Mouse (Mus musculus): Measurements from ENCODE around the gene Fam98c. TPM values are rescaled to one million over a fixed set of nuclear protein-coding genes. Genes with fewer than 3 reads are reported as not detected.
A peak's percentile ranks its signal among the peaks of the same experiment; 100 is the strongest.
"Not testable (repeated sequence)": the region's sequence is repeated elsewhere in the genome, so short reads cannot be mapped to it uniquely, and the experiment has no call there.

Gene Fam98c
- 17.4 and 20.4 TPM in 2 replicates for polyA plus RNA-seq (2016; fragmentation: Nextera tagmentation; extraction: Ambion mirVana)

DNA sequence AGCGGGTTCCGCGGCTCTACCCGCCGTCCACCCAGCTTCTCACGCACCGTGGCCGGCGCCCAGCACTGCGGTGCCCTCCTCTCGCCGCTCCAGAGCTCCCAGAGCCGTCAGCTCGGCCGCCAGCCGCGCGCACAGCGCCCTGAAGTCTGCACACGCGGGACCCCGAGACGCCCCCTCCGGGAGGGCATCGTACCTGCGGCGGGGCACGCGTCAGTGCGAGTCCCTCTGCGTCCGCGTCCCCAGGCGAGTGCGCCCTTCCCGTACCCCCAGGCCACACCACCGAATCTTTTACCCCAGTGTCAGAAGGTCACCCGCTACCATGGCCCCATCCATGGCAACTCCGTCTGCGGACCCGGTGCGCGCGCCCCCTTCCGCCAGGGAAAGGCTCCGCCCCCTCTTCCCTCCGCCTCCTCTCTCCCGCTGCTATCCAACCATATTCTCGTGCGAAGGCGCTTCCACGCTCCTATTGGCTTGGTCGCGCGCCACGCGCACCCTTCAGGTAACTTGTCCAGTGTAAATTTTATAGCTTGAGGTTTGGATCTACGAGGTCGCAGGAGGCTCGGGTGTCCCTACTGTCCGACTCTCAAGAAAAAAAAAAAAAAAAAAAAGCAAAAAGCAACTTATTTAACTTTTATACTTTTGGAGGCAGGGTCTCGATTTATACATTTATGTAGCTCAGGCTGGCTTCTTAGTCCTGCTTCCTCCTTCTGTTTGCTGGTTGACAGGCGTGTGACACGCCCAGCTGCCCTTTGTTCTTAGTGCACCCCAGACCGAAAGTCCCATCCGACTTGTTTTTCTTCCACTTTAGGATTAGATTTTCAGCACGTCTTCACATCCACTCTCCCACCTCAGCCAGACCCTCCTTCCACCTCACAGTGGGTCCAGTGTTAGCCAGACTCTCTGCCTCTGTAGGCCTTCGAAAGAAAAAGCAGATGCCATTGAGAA, at the start of gene Fam98c:
Fam98c (minus strand) TSS at position 397 of the 945 bp plus-strand sequence.
- peak within 1 kb of the TSS; percentile 79 for H3K9ac ChIP-seq (replicated peaks)
- peak; percentile 80 for ATAC-seq (ENCODE audit: low FRiP score, low read depth)
- H3K27ac ChIP-seq (replicated peaks), result peak within 1 kb of the TSS; percentile 92
- peaks cover 9% of the 10 kb centered on the region; the same call in 1 of the 2 replicates for H3K4me1 ChIP-seq
- 0 out of 2 replicates have a peak, but pooled peaks cover under 1% of the 10 kb centered on the region for H3K36me3 ChIP-seq
- peaks cover 30% of the 10 kb centered on the region for H3K27me3 ChIP-seq
- 4% methylated on average over 68 of the region's 68 CpGs for WGBS
- H3K4me2 ChIP-seq (replicated peaks), result peak within 1 kb of the TSS; percentile 91
- H3K9me3 ChIP-seq, result no peaks in the 10 kb centered on the region
- H3K4me3 ChIP-seq, result peak within 1 kb of the TSS; percentile 79

DNA sequence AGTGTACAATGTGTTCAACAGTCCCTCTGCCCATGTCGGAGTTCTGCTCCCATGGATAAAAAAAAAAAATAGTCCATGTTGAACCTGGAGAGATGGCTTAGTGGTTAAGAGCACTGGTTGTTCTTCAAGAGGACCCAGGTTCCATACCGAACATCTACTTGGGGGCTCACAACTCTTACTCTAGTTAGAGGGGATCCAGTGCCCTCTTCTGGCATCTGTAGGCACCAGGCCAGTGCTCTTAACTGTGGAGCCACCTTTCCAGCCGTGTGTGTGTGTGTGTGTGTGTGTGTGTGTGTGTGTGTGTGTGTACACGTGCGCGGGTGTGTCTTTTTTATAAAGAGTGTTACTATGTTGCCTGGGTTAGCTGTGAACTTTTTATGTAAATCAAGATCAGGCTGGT, 46.5 kb upstream of the Fam98c start:
- no peaks in the 10 kb centered on the region for H3K4me1 ChIP-seq
- no peak overlapping the region for H3K9ac ChIP-seq (replicated peaks)
- no peaks in the 10 kb centered on the region for H3K9me3 ChIP-seq
- H3K36me3 ChIP-seq, result no peaks in the 10 kb centered on the region
- no peak overlapping the region for H3K4me3 ChIP-seq
- H3K4me2 ChIP-seq (replicated peaks), result no peak overlapping the region
- ATAC-seq (ENCODE audit: low FRiP score, low read depth), result no peak
- 88% methylated on average over 6 of the region's 6 CpGs for WGBS
- H3K27me3 ChIP-seq, result no peaks in the 10 kb centered on the region
- H3K27ac ChIP-seq (replicated peaks), result no peak overlapping the region

DNA sequence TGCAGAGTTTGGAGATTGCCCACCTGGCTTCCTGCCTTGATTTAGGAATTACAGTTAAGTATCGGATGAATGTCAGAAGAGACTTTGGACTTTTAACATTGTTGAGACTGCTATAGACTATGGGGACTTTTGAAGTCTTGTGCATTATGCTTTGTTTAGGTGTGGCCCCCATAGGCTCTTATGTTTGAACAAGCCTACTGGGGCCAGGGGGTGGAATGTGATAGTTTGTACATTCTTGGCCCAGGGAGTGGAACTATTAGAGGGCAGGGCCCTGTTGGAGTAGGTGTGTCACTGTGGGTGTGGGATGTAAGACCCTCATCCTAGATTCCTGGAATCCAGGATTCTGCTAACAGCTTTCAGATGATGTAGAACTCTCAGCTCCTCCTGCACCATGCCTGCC, 38.2 kb upstream of the Fam98c start:
- 82% methylated on average over 1 of the region's 1 CpGs for WGBS
- H3K4me1 ChIP-seq, result not testable (repeated sequence)

DNA sequence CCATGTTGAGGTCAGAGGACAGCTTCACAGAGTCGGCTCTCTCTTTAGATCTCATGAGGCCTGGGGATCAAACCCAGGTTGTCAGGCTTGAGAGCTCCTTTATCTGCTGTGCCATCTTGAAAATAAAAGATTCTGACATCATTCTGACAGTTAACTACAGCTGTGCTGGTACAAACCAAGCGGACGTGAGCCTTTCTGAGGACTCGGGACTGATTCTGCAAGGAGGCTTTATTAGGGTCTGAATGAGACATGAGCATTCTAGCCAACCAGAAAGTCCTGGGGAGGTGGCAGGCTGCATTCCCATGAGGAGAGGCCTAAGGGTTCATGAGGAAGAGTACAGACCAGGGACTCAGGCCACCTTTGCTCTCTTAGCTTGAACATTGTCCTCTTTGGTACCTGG, 25.3 kb upstream of the Fam98c start:
- 86% methylated on average over 4 of the region's 4 CpGs for WGBS
- not testable (repeated sequence) for ATAC-seq (ENCODE audit: low FRiP score, low read depth); H3K36me3 ChIP-seq; H3K27me3 ChIP-seq; H3K9me3 ChIP-seq; H3K9ac ChIP-seq (replicated peaks); H3K27ac ChIP-seq (replicated peaks)
- Histone ChIP-seq H3K4me1 (peaks cover 17% of the 10 kb centered on the region), H3K4me3 (0 out of 2 replicates have a peak overlapping the region, but pooled peaks have one; percentile 69), H3K4me2 (replicated peaks) (peak overlapping the region; percentile 85; the same call in 1 of the 2 replicates)

More for the DNA sequence above, 38.2 kb upstream of the Fam98c start:
- not testable (repeated sequence) for H3K36me3 ChIP-seq; H3K9ac ChIP-seq (replicated peaks); H3K27ac ChIP-seq (replicated peaks); H3K4me3 ChIP-seq; H3K27me3 ChIP-seq; ATAC-seq (ENCODE audit: low FRiP score, low read depth); H3K9me3 ChIP-seq; H3K4me2 ChIP-seq (replicated peaks)

DNA sequence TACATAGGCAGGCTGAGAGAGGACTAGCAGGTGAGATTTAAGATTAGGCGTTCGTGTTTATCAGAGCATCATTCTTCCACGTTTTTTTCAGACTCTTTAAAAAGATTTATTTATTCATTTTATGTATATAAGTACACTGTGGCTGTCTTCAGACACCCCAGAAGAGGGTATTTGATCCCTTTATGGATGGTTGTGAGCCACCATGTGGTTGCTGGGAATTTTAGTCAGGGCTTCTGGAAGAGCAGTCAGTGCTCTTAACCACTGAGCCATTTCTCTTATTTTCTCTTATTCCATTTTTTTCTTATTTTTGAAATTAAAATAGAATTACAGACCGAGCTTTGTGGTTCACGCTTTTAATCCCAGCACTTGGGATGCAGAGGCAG, 24.8 kb upstream of the Fam98c start:
- H3K36me3 ChIP-seq, result peaks cover 12% of the 10 kb centered on the region
- H3K27me3 ChIP-seq, result no peaks in the 10 kb centered on the region
- WGBS, result 42% methylated on average over 5 of the region's 5 CpGs
- peak overlapping the region; percentile 66 for H3K27ac ChIP-seq (replicated peaks)
- no peak overlapping the region for H3K9ac ChIP-seq (replicated peaks)
- H3K4me3 ChIP-seq, result peak overlapping the region; percentile 69
- peaks cover 17% of the 10 kb centered on the region for H3K4me1 ChIP-seq
- no peak; the same call in 1 of the 2 replicates for ATAC-seq (ENCODE audit: low FRiP score, low read depth)
- H3K4me2 ChIP-seq (replicated peaks), result peak overlapping the region; percentile 85
- no peaks in the 10 kb centered on the region for H3K9me3 ChIP-seq

DNA sequence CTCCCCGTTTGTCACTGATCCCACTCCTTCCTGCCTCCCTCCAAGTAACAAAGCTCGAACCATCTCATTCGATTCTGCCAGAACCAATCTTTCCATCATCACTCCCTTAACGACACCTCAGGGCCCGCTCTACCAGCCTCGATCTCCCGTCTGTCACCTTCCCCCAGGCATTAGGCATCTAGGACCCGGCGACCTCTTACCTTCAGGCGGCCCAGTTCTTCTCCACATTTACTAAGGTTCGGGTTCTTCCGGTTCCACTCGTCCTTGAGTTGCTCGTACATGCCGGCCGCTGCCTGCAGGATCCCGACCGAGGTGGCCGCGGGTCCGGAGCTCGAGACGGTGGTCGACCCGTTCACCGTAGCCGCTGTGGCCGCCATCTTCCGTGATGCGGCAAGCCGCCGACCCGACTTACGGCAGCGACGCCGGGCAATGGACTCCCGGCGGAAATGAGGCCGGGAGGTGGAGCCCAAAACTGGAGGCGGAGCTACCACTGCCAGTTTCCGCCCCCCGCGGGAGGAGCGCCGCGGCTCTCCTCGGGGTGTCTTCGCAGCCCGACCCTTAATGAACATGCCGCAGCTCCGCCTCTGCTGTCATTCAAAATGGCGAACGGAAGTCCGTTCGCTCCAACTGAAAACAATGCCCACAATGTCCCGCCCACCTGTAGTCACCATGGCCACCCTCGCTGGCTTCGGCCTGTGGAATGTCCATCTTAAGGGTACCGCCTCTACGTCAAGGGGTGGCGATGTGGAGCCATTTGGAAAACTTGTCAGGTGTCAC, 24.2 kb upstream of the Fam98c start, which contains the start of gene Psmd8:
Psmd8 (minus strand) TSS at position 625 of the 777 bp plus-strand sequence.
- peak; percentile 96 for ATAC-seq (ENCODE audit: low FRiP score, low read depth)

DNA sequence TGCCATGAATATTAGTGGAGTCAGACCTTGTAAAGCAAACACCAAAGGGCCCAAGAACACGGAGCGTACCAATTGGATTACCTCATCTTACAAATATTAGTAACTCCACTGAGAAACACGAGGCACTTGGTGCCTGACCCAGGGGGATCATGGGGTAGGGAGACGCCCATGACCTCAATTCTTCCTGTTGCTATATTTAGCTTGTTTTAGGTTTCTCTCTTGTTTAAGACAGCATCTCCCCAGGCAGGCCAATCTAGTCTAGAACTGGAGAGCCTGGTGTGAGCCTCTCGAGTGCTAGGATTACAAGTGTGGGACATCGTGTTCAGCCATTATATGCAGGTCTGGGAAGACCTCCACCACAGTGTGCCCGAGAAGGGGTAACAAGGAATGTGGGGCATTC, 23.3 kb upstream of the Fam98c start:
- Histone ChIP-seq H3K27me3 (peaks cover 10% of the 10 kb centered on the region), H3K9me3 (no peaks in the 10 kb centered on the region), H3K36me3 (peaks cover 27% of the 10 kb centered on the region), H3K27ac (replicated peaks) (no peak overlapping the region), H3K9ac (replicated peaks) (peak overlapping the region; percentile 79), H3K4me3 (peak overlapping the region; percentile 69), H3K4me1 (peaks cover 17% of the 10 kb centered on the region), H3K4me2 (replicated peaks) (peak overlapping the region; percentile 85)
- no peak for ATAC-seq (ENCODE audit: low FRiP score, low read depth)
- 54% methylated on average over 7 of the region's 7 CpGs for WGBS

More for the DNA sequence above, 24.2 kb upstream of the Fam98c start, which contains the start of gene Psmd8:
- Histone ChIP-seq H3K4me3 (peak within 1 kb of the TSS; percentile 69), H3K27me3 (0 out of 2 replicates have a peak, but pooled peaks cover under 1% of the 10 kb centered on the region), H3K27ac (replicated peaks) (peak within 1 kb of the TSS; percentile 66), H3K9ac (replicated peaks) (peak within 1 kb of the TSS; percentile 79), H3K36me3 (peaks cover 17% of the 10 kb centered on the region), H3K4me1 (peaks cover 17% of the 10 kb centered on the region), H3K9me3 (no peaks in the 10 kb centered on the region), H3K4me2 (replicated peaks) (peak within 1 kb of the TSS; percentile 85)
- WGBS, result under 1% methylated on average over 62 of the region's 62 CpGs

DNA sequence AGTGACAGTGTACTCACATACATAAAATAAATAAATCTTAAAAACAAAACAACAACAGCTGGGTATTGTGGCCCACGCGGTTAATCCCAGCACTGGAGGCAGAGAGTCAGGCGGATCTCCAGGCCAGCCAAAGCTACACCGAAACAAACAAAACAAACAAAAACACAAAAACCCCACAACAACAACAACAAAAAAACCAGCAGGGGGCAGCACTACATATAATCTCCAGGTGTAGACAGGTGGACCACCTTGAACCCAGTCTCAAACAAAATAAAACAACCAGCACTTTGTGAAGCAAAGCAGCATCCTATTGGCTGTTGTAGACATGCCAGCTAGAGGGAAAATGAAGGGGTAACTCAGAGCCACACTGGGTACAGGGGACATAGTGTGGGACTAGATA, 22.1 kb upstream of the Fam98c start:
- Histone ChIP-seq H3K4me1 (peaks cover 17% of the 10 kb centered on the region), H3K36me3 (peaks cover 38% of the 10 kb centered on the region), H3K27ac (replicated peaks) (no peak overlapping the region), H3K9me3 (no peaks in the 10 kb centered on the region), H3K9ac (replicated peaks) (no peak overlapping the region), H3K27me3 (peaks cover 22% of the 10 kb centered on the region), H3K4me2 (replicated peaks) (0 out of 2 replicates have a peak overlapping the region, but pooled peaks have one; percentile 85), H3K4me3 (0 out of 2 replicates have a peak overlapping the region, but pooled peaks have one; percentile 0)
- 93% methylated on average over 4 of the region's 4 CpGs for WGBS
- no peak for ATAC-seq (ENCODE audit: low FRiP score, low read depth)

DNA sequence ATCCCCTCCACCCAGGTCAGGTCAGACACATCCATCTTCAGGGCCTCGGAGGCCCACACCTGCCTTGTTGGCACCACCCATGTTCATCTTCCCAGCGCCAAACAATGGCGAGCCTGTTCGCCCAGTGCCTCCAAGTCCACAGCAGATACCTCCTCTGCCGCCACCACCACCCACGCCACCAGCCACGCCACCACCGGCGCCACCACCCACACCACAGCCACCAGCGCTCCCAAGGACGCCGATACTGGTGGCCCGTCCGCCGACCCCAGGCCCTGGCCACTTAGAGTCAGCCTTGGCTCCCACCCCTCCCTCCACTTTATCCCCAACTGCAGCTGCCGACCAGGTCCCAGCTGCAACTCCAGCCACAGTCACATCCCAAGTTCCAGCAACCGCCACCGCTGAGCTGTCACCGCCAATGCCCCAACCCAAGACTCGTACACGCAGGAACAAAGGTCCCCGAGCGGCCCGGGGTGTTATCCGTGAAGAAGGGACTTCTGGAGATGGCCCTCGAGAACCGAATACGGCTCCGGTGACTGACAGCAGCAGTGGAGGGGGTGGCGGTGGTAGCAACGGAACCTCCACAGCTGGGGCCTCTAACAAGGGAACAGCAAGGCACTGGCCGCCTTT, 16.5 kb upstream of the Fam98c start:
- no peak for ATAC-seq (ENCODE audit: low FRiP score, low read depth)
- Histone ChIP-seq H3K4me1 (peaks cover 50% of the 10 kb centered on the region), H3K9ac (replicated peaks) (0 out of 2 replicates have a peak overlapping the region, but pooled peaks have one; percentile 46), H3K27ac (replicated peaks) (no peak overlapping the region), H3K4me3 (no peak overlapping the region), H3K4me2 (replicated peaks) (no peak overlapping the region; the same call in 1 of the 2 replicates), H3K9me3 (no peaks in the 10 kb centered on the region), H3K27me3 (peaks cover 63% of the 10 kb centered on the region), H3K36me3 (peaks cover 38% of the 10 kb centered on the region)
- WGBS, result 29% methylated on average over 32 of the region's 32 CpGs

DNA sequence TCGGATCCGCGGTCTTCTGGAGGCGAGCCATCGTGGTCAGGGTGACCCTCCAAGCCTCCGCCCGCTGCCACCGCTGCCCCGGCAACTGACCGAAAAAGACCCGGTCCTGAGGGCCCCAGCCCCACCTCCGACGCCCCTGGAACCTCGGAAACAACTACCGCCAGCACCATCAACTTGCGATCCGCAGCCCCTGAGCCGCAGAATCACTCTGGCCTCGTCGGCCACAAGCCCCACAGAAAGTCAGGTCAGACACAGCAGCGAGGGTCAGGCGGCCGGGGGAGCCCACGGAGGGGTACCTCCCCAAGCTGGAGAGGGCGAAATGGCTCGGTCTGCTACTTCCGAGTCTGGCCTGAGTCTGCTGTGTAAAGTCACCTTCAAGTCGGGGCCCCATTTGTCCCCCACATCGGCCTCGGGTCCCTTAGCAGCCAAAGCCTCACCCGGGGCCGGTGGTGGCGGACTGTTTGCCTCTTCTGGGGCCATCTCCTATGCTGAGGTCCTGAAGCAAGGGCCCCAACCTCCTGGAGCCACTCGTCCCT, 15.6 kb upstream of the Fam98c start:
- peaks cover 69% of the 10 kb centered on the region for H3K27me3 ChIP-seq
- peaks cover 34% of the 10 kb centered on the region for H3K36me3 ChIP-seq
- peaks cover 50% of the 10 kb centered on the region for H3K4me1 ChIP-seq
- no peaks in the 10 kb centered on the region for H3K9me3 ChIP-seq
- H3K4me3 ChIP-seq, result peak overlapping the region; percentile 72
- H3K9ac ChIP-seq (replicated peaks), result peak overlapping the region; percentile 46; the same call in 1 of the 2 replicates
- WGBS, result 6% methylated on average over 34 of the region's 34 CpGs
- peak overlapping the region; percentile 77 for H3K4me2 ChIP-seq (replicated peaks)
- ATAC-seq (ENCODE audit: low FRiP score, low read depth), result no peak
- no peak overlapping the region for H3K27ac ChIP-seq (replicated peaks)
